Mouse (Mus musculus) gastrocnemius, adult 8-10 months (tissue): ENCODE measurements around the gene Ankub1. TPM values are rescaled to one million over a fixed set of nuclear protein-coding genes. Genes with fewer than 3 reads are reported as not detected.

Experiments used
- DNase-seq, 2 experiments: peaks; one replicate each; pipeline ENCODE4 v3.0.0; 2022; ENCODE audit warnings: low spot score in 2 of 2
- microRNA-seq: library from miRNA; unstranded; fragments of <30 nt; microRNA quantifications from one replicate; pipeline ENCODE4 v1.2.0, GENCODE M21; 2022
- total RNA-seq, 4 experiments: library from RNA; stranded (reverse); gene quantifications; 2 replicates each; pipeline ENCODE4 v1.2.4; 2022

The Ankub1 gene
- total RNA-seq, 4 experiments from 2014 or later = not detected

DNA sequence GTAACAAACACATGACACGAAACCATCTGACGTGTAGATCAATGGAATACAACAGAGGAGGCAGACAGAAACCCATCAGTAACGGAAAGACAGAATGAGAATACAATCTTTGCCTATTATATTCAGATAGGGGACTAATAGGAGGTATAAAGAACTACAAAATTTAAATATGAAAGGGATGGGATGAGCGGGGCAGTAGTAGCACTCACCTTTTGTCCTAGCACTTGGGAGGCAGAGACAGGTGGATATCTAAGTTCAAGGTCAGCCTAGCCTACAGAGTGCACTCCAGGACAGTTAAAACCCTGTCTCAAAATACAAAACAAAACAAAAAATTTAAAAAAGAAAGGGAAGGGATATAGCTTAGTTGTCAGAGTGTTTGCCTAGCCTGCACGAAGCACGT is 49.4 kb downstream of the Ankub1 start:
- no peak for DNase-seq

DNA sequence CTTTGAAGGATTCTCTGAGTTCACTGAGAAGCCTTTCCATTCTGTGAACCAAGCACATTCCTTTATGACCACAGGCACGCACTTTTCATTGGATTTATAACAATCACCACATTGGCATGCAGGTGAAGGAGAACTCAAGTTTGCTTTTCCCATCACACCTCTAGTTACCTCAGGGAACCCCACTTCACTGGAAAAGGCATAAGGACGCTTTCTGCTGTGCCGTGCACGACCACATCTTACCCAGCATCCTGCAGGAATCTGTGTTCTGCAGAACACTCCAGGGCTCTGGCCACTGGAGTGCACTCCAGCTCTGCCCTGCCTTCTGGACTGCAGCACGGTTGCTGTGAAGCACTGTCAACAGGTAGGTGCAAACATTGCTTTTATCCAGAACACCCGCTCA is 55.0 kb downstream of the Ankub1 start:
- no peak for DNase-seq

DNA sequence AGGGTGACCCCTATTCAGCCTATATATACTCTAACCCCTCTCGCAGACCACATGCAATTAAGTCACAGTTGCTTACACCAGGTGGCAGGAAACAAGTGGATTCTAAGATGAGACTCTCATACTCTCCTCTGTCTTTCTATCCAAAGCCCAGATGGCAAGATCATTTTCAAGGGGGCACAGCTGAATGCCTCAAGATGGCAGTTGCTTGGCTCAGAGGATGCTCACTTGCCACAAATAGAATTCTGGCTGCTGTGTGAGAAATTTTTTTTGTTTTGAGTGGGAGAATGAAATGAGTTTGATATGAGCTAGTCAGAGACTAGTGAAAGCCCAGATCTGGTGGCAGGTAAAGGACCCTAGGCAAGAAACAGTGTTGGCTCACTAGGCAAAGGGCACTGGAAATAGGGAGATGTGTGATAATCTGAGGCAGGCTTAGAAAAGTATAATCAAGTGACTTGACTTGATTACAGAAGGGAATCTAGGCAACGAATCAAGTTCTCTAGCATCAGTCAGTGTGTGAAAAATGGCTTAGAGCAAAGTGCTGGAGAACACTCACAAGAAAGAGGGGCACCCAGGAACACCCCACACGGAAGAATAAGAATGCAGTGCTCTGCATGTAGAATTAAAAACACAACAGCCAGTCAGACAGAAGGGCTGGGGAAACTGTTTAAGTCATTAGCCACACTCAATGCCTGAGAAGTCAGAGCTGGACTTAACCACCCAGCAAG is 57.7 kb downstream of the Ankub1 start:
- no peak for DNase-seq

DNA sequence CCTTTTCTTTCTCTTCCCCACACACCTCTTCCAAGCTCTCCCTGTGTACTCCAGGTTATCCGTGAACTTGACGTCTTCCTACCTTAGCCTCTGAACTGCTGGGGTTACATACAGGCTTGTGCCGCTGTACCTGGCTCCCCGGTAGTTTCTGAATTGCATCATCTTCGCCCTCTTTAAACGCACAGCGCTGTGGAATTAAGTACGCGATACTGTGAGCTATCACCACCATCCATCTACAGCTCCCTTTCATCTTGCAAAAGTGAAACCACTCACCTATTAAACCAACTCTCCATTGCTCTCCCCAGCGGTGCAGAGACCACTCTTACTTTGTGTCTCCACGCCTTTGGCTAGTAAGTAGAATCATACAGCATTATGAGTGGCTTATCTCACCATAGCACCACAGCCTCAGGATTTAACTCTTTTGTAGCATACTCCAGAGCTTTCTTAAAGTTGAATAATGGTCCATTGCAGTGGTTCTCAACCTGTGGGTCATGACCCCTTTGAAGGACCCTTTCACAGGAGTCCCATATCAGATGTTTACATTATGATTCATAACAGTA is 65.6 kb downstream of the Ankub1 start:
- no peak for DNase-seq

DNA sequence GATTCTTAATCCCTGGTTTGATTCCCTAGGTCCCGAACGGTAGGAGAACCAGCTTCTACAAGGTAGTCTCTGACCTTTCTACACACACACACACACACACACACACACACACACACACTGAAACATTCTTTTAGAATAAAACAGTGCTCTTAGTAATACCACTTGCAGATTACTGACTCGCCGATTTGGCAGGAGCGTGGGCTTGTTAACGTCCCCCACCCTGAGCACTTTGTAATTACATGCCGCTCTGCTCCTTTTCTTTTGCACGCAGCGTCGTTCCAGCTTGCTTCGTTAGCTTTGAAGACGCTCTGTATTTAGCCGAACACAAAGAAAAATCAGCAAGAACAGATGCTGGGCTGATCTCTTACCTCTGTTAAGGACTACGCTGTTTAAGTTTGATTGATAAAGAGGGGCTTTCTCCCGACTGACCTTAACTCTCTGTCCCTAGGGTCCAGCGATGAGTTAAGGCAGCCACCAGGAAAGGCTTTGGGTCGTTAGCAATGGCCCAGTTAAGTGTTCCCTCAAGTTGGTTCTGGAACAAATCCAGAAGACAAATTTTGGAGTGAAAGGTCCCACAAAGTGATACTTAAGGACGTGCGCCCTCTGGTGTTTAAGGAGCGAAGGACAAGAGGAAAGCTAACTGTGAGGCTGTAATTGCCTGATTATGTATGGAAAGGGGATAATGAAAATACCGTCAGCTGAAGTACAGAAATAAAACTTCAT is 67.2 kb downstream of the Ankub1 start:
- DNase-seq = peak; percentile 40 to 47

DNA sequence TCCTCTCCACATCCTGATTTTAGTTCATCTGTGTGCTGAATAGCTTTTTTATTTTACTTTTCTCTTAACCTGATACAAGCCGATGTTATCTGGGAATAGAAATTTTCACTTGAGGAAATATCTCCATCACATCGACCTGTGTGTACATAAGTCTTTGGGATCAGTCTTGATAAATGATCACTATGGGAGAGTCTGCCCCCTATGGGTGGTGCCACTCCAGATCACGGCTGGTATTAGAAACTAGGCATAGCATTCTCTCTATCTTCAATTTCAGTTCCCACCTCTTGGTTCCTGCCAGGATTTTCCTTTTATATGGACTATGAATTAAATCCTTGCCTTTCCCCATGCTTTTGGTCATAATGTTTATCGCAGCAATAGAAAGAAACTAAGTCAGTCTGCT is 72.9 kb downstream of the Ankub1 start:
- DNase-seq = no peak

DNA sequence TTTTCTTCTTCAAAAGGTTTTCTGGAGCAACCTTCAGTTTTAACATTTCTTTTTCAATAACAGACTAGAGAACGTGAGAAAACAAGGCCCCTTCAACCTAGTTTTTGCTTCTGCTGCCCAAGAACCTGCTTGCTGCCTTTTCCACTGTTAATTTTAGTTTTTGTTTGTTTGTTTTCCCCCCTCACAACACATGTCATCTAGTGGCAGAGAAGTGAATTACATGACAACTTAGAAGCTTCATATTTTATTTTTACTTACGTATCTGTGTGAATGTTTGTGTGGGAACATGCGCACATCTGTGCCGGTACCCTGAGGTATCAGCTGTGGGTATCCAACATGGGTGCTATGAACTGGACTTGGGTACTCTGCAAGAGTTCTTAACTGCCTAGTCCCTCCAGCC is 76.9 kb downstream of the Ankub1 start:
- DNase-seq = no peak

DNA sequence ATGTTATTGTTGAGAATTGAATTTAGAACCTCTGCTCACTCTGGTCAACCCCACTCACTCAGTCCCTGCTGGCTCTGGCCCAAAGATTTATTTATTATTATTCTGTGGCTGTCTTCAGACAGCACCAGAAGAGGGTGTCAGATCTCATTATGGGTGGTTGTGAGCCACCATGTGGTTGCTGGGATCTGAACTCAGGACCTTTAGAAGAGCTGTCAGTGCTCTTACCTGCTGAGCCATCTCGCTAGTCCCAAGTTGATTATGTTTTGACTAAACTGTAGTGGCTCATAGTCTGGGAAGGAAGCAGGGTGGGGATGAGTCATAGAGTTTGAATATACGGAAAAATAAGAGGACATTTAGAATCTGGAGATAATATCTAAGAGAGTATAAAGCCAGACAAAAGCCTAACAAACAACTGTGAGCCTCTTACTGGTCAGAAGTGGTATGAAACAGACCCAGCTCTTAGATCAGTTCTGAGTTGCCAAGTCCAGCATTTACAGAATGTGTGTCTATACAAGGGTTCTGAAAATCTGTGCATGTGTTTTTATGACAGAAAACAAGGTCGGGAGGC is 80.1 kb downstream of the Ankub1 start:
- DNase-seq = no peak

DNA sequence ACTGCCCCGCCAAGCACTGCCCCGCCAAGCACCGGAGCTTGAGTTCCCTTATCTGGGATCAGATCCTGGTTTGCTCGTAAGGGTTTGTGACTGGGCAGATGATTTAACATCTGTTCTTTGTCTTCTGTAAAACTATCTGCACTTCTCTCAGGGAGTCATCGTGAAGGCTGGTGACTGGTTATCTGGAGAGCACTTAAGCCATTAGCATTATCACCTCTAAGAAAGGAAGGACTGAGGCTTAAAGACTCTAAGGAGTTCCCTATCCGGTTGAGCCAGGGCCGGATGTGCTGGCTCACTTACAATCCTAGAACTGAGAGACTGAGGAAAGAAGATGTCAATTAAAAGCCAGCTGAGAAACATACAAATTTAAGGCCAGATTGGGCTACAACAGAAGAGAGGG is 80.8 kb downstream of the Ankub1 start:
- DNase-seq = no peak

Small RNA genes lying within 50 kb of the gene (microRNA-seq; reads per million reads assigned to microRNA genes)
- not detected for gene Mir6377

Other genes with a start within 250 kb of the Ankub1 start
- gene Wwtr1, start 116.9 kb downstream of the Ankub1 start, total RNA-seq = 10 to 100 TPM; 18.0 to 26.9 (median 22.4) TPM
- 10 to 100 TPM; 10.4 to 11.9 (median 11.4) TPM for gene Commd2, start 41.1 kb downstream of the Ankub1 start, total RNA-seq
- gene Rnf13, start 43.3 kb upstream of the Ankub1 start, total RNA-seq = 10 to 100 TPM; 36.2 to 41.5 (median 37.8) TPM
- 100 to 1,000 TPM; 187 to 215 (median 203) TPM for gene Pfn2, start 155.3 kb upstream of the Ankub1 start, total RNA-seq